In the genomic region with DNA sequence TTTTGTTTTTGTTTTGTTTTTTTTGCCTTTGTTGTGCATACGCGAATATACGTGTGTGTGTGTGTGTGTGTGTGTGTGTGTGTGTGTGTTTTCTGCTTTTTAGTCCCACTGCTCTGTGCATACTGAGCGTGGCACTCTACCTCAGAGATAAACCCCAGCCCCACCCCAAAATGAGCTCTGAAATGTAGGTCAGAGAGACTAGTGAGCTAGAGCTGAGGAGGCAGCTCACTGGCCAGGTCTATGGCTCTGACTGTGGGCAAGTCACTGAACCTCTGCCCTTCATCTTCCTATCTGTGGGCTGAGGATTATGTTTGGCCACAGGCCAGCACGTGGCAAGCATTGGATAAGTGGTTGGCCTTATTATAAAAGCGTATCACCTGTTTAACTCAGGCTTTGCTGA, we compare ENCODE assay signal across 9 mouse cellular contexts. TPM values are rescaled to one million over a fixed set of nuclear protein-coding genes. Genes with fewer than 3 reads are reported as not detected.
DNase-seq lines count a peak whose midpoint lies in the region; ATAC-seq and TF ChIP-seq lines count a peak whose summit lies in the region.
"Had no signal": no experiment of that assay in that cellular context is flagged by ENCODE, and none has a peak within 500 bp of the region (broad histone marks: within the 10 kb centered on the region; RNA-seq: fewer than 3 reads in every experiment).

No protein-coding gene starts in this region.

- H3K4me2 ChIP-seq in heart, postnatal 0 days (ENCODE audit: low read depth, low read length): peak overlapping the region; percentile 78
- peak overlapping the region; percentile 65 for H3K4me2 ChIP-seq in limb, embryonic 13.5 days (replicated peaks)

- H3K9ac ChIP-seq in heart, postnatal 0 days (replicated peaks; ENCODE audit: low read depth, low read length): 0 out of 2 replicates have a peak overlapping the region, but pooled peaks have one; percentile 11
- H3K9ac ChIP-seq in limb, embryonic 13.5 days: no peak overlapping the region

- no peak overlapping the region for H3K4me3 ChIP-seq in heart, postnatal 0 days (ENCODE audit: low read depth, low read length)
- H3K4me3 ChIP-seq in limb, embryonic 13.5 days: peak overlapping the region; percentile 86

- H3K27ac ChIP-seq in heart, postnatal 0 days (ENCODE audit: low read depth): peak overlapping the region; percentile 22; the same call in 1 of the 2 replicates
- no peak overlapping the region for H3K27ac ChIP-seq in limb, embryonic 13.5 days

- no peak for ATAC-seq in heart, postnatal 0 days (ENCODE audit: insufficient read depth, low read depth)
- no peak for ATAC-seq in limb, embryonic 13.5 days (ENCODE audit: low FRiP score, low read depth)

- 45% methylated on average over 6 of the region's 6 CpGs for WGBS in heart, postnatal 0 days
- WGBS in limb, embryonic 13.5 days: 66% methylated on average over 6 of the region's 6 CpGs

- H3K9me3 ChIP-seq in heart, postnatal 0 days (replicated peaks; ENCODE audit: control insufficient read depth, low read length): no peaks in the 10 kb centered on the region
- no peaks in the 10 kb centered on the region for H3K9me3 ChIP-seq in limb, embryonic 13.5 days

- TF ChIP-seq CTCF in heart, postnatal 0 days (IDR thresholded peaks at IDR 0.05; ENCODE audit: low read depth): no peak

- DNase-seq in heart, adult 11 months: peak; percentile 85
- DNase-seq in heart, adult 18-20 months: no peak
- DNase-seq in MN1 (ENCODE audit: low spot score): peak; percentile 33
- DNase-seq in heart, postnatal 0 days (ENCODE audit: low spot score): no peak
- peak; percentile 24 for DNase-seq in retina, embryonic 14.5 days (ENCODE audit: low spot score)
- no peak for DNase-seq in right cerebral cortex, postnatal 25 days
- DNase-seq in layer of hippocampus, adult 18-20 months (ENCODE audit: low spot score in 2 of 2): no peak

- no peaks in the 10 kb centered on the region for H3K36me3 ChIP-seq in heart, postnatal 0 days (replicated peaks; ENCODE audit: control insufficient read depth, insufficient read depth, low read length)
- no peaks in the 10 kb centered on the region for H3K36me3 ChIP-seq in limb, embryonic 13.5 days

- peaks cover 22% of the 10 kb centered on the region for H3K4me1 ChIP-seq in heart, postnatal 0 days (ENCODE audit: control insufficient read depth, insufficient read depth)
- H3K4me1 ChIP-seq in limb, embryonic 13.5 days: peaks cover 28% of the 10 kb centered on the region

- TF ChIP-seq EP300 in heart, postnatal 0 days (IDR thresholded peaks at IDR 0.05; ENCODE audit: low read depth): no peak

- no peaks in the 10 kb centered on the region for H3K27me3 ChIP-seq in heart, postnatal 0 days (ENCODE audit: control insufficient read depth, insufficient read depth, low read length)
- H3K27me3 ChIP-seq in limb, embryonic 13.5 days: no peaks in the 10 kb centered on the region

RNA-seq across cellular contexts. Expression of a gene that starts 1.4 kb away (rescaled TPM):
- 10 to 100 TPM; 18.9 to 23.4 TPM for total RNA-seq in heart, adult 18-20 months (2021)
- 12.9 and 17.9 TPM in 2 replicates for total RNA-seq in heart, postnatal 0 days (2014; rRNA removed; ENCODE audit: low replicate concordance)
- 23.3 and 23.5 TPM in 2 replicates for polyA plus RNA-seq in heart, postnatal 0 days (2015; fragmentation: Nextera tagmentation; extraction: Ambion mirVana)
- polyA plus RNA-seq in limb, embryonic 13.5 days (2015; fragmentation: Nextera tagmentation; extraction: Ambion mirVana): 21.7 and 26.2 TPM in 2 replicates
- 10 to 100 TPM; 59.0 to 64.8 TPM for total RNA-seq in layer of hippocampus, adult 18-20 months (2021)

RNA-seq across cellular contexts. Expression of a gene that starts 1.6 kb away (rescaled TPM):
- not detected for total RNA-seq in heart, adult 18-20 months (2021)
- total RNA-seq in heart, postnatal 0 days (2014; rRNA removed; ENCODE audit: low replicate concordance): not detected in 2 replicates
- 0.03 and 0.04 TPM in 2 replicates for polyA plus RNA-seq in heart, postnatal 0 days (2015; fragmentation: Nextera tagmentation; extraction: Ambion mirVana)
- 0.15 and 0.20 TPM in 2 replicates for polyA plus RNA-seq in limb, embryonic 13.5 days (2015; fragmentation: Nextera tagmentation; extraction: Ambion mirVana)
- under 1 TPM in 1 of 2 experiments, not detected in 1; 0.07 TPM for total RNA-seq in layer of hippocampus, adult 18-20 months (2021)
- total RNA-seq: neutrophil, adult 5-6 weeks had no signal

Comparison
In these comparisons a context has a peak if more than half of its experiments do, and no peak if none do; other contexts are left out.
1. DNase-seq: peak in heart, adult 11 months (single experiment), MN1 (single experiment) and retina, embryonic 14.5 days (single experiment); none in heart, adult 18-20 months (0 of 2), heart, postnatal 0 days (single experiment), right cerebral cortex, postnatal 25 days (single experiment) and layer of hippocampus, adult 18-20 months (0 of 2).